Mouse (Mus musculus): ENCODE data around the gene Prokr2. TPM values are rescaled to one million over a fixed set of nuclear protein-coding genes. Genes with fewer than 3 reads are reported as not detected.

Prokr2 gene
- not detected for total RNA-seq (2018; cell fraction: chromatin; rRNA removed)
- total RNA-seq (2018; cell fraction: cytosol; rRNA removed): not detected
- not detected for total RNA-seq (2018; cell fraction: nucleus; rRNA removed)
- polyA plus RNA-seq (2018): not detected in 3 replicates

- Histone ChIP-seq H3K36me3 (ENCODE audit: inconsistent target) (no peaks in the 10 kb centered on the region), H3K4me3 (ENCODE audit: inconsistent target) (no peak within 1 kb of the TSS), H3K27ac (no peak within 1 kb of the TSS), H3K79me2 (ENCODE audit: inconsistent target) (no peaks in the 10 kb centered on the region)
- 2% methylated on average over 28 of the region's 29 CpGs for WGBS (ENCODE audit: missing documents)
These were observed at the start of gene Prokr2 for GRCm38 (mm10) chr2:132385194-132385838. Prokr2 (minus strand) TSS chr2:132385447.

DNA sequence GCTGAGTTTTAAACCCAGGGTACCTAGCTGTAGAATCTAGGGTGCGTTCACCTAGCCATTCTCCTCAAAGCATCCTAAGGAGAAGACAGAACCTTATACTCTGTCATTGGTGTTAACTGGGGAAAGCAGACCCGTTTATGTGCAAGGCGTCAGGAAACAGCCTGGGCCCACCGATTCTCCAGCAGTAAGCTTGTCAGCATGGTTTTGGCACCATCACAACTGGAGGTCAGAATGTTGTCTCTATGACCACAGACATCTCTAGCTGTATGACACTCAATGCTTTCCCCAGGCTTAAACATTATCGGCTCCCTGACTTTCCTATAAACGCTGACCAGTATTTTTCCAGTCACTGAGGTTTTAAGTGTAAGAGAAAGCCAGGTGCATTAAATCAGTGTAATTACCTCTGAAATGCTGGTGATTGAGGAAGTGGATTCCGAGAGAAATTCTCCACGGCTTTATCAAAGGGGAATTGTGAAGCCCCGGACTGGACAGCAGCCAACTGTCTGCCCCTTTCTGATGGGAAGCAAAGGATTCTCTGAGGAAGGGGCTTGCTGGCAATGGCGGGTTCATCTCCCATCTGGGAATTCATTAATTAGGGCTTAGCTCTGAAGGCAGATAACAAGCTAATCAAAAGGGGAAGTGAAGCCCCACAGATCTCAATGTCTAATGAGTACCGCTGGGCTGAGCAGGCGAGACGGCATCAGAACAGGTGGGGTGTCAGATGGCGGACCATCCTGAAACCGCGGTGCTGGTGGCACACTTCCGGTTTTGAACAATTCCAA, 42.1 kb upstream of the Prokr2 start:
- Histone ChIP-seq H3K27ac (no peak overlapping the region), H3K4me3 (ENCODE audit: inconsistent target) (no peak overlapping the region), H3K36me3 (ENCODE audit: inconsistent target) (no peaks in the 10 kb centered on the region), H3K79me2 (ENCODE audit: inconsistent target) (no peaks in the 10 kb centered on the region)
- WGBS (ENCODE audit: missing documents): 74% methylated on average over 17 of the region's 17 CpGs

DNA sequence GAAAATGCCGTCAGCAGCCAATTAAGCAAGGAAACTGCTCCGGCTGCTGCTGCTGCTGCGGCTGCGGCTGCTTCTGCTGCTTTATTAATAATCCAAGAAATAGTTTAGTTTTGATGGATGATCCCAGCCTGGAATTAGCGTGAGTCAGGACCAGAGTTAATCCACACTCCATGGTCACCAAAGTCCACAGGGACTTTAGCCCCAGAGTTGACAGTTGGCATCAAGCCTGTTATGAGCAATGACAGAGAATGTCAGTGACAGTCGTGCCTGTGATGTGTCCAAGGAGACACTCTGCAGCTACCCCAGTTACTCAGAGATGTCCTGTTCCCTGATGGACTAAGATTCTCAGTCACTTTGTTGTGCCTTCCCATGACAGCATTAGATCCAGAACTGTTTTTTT, 40.3 kb upstream of the Prokr2 start:
- Histone ChIP-seq H3K79me2 (ENCODE audit: inconsistent target) (no peaks in the 10 kb centered on the region), H3K36me3 (ENCODE audit: inconsistent target) (no peaks in the 10 kb centered on the region), H3K4me3 (ENCODE audit: inconsistent target) (no peak overlapping the region), H3K27ac (no peak overlapping the region)
- 93% methylated on average over 6 of the region's 6 CpGs for WGBS (ENCODE audit: missing documents)

DNA sequence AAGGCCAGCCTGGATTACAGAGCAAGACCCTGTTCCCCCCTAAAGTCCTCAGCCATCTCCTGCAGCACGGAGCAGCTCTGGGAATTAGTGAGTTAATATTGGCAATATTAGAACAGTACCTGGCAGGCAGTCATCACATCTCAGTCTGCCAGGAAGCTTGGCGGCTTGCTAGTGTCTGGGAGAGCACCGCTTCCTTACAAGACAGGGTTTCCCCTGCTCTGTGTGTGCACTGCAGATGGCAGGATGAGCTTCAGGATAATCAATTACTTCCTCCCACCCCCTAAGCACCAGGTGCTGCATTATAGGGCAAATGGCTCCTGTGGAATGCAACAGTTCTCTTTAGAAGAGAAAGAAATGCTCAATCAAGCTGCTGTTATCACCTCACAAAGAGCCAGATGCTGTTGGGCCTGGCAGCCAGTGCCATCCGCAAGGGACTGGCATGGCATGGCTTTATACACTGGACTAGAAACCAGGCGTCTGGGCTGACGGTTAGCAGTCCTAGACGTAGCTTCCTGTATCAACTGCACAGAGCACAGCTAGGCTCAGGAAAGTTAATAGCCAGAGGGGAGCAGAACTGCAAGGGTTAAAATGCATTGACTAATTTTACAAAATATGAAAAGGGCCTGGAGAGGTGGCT, 38.3 kb upstream of the Prokr2 start:
- 89% methylated on average over 6 of the region's 7 CpGs for WGBS (ENCODE audit: missing documents)
- Histone ChIP-seq H3K79me2 (ENCODE audit: inconsistent target) (no peaks in the 10 kb centered on the region), H3K4me3 (ENCODE audit: inconsistent target) (no peak overlapping the region), H3K27ac (no peak overlapping the region), H3K36me3 (ENCODE audit: inconsistent target) (no peaks in the 10 kb centered on the region)

DNA sequence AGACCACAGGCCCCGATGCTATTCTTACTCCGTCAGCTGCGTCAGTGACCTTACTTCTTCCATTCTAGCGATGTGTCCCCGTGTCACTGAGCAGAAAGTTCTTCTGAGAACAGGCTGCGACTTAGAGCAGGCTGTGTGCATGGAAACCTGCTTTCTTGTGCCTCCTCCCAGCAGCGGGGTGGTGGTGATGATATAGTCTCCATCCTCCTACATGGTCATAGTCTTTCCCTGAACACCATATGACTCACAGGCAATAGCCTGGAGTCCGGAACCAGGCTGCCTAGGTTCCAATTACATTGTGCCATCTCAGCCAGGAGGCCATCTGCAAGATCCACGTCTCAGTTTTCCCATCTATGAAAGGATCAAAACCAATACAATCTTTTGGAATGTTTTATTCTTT, 37.6 kb upstream of the Prokr2 start:
- no peaks in the 10 kb centered on the region for H3K79me2 ChIP-seq (ENCODE audit: inconsistent target)
- WGBS (ENCODE audit: missing documents): 88% methylated on average over 9 of the region's 9 CpGs
- H3K4me3 ChIP-seq (ENCODE audit: inconsistent target): no peak overlapping the region
- H3K27ac ChIP-seq: no peak overlapping the region
- H3K36me3 ChIP-seq (ENCODE audit: inconsistent target): no peaks in the 10 kb centered on the region

GRCm38 (mm10) chr2:132418414-132418813, 33.2 kb upstream of the Prokr2 start:
- H3K79me2 ChIP-seq (ENCODE audit: inconsistent target): no peaks in the 10 kb centered on the region
- H3K27ac ChIP-seq: no peak overlapping the region
- no peaks in the 10 kb centered on the region for H3K36me3 ChIP-seq (ENCODE audit: inconsistent target)
- H3K4me3 ChIP-seq (ENCODE audit: inconsistent target): no peak overlapping the region
- WGBS (ENCODE audit: missing documents): 82% methylated on average over 2 of the region's 2 CpGs

DNA sequence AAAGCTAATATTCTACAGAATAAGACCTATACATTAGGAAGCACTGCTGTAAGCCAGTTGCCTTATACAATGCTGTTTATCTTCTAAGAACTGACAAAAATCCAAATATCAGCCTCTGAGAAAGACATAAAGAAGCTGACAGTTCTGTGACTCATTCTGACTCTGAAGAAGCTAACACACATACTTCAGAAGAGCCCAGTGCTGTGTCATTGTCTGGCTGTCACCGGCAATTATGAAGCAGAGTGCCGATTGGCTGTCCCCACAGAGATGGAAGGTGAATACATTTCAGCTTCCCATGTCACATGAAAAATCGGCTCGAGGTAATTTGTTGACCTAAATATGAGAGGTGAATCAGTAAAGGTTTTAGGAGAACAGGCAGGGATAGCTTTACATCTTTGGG, 24.9 kb upstream of the Prokr2 start:
- no peak overlapping the region for H3K4me3 ChIP-seq (ENCODE audit: inconsistent target)
- no peaks in the 10 kb centered on the region for H3K79me2 ChIP-seq (ENCODE audit: inconsistent target)
- no peaks in the 10 kb centered on the region for H3K36me3 ChIP-seq (ENCODE audit: inconsistent target)
- 88% methylated on average over 4 of the region's 4 CpGs for WGBS (ENCODE audit: missing documents)
- H3K27ac ChIP-seq: no peak overlapping the region

- Histone ChIP-seq H3K27ac (no peak overlapping the region), H3K79me2 (ENCODE audit: inconsistent target) (no peaks in the 10 kb centered on the region), H3K4me3 (ENCODE audit: inconsistent target) (no peak overlapping the region), H3K36me3 (ENCODE audit: inconsistent target) (no peaks in the 10 kb centered on the region)
- WGBS (ENCODE audit: missing documents): 90% methylated on average over 8 of the region's 8 CpGs
These were observed 12.9 kb upstream of the Prokr2 start for GRCm38 (mm10) chr2:132398136-132398535.

- Histone ChIP-seq H3K79me2 (ENCODE audit: inconsistent target) (no peaks in the 10 kb centered on the region), H3K36me3 (ENCODE audit: inconsistent target) (no peaks in the 10 kb centered on the region), H3K27ac (no peak overlapping the region), H3K4me3 (ENCODE audit: inconsistent target) (no peak overlapping the region)
- WGBS (ENCODE audit: missing documents): 67% methylated on average over 1 of the region's 1 CpGs
These were observed 10.5 kb upstream of the Prokr2 start for GRCm38 (mm10) chr2:132395753-132396152.

DNA sequence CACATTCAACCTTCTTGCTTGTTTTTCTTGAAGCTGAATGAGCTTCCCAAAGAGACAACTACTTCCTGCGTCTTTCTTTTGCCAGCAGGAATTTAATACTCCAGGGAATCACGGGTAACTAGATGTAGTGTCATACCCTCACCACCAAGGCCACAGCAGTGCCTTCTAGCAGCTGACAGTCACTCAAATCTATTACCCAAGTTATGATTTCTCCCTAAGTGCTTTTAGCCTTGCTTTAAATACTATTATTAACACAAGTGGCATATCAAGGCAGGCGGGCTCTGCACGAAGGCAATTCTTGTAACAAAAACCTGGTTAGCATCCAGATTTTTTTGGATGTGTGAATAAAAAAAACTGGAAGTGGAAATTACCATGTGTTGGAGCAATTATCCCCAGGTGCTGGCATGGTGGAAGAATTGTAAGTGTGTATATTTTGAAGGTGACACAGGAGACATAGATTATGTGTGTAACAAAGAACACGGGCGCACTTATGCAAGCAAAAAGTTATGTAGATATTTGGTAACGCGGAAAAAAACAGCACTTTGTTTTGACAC, 5.4 kb upstream of the Prokr2 start:
- 91% methylated on average over 8 of the region's 8 CpGs for WGBS (ENCODE audit: missing documents)
- H3K79me2 ChIP-seq (ENCODE audit: inconsistent target): no peaks in the 10 kb centered on the region
- H3K36me3 ChIP-seq (ENCODE audit: inconsistent target): no peaks in the 10 kb centered on the region
- no peak overlapping the region for H3K27ac ChIP-seq
- H3K4me3 ChIP-seq (ENCODE audit: inconsistent target): no peak overlapping the region

- H3K36me3 ChIP-seq (ENCODE audit: inconsistent target): no peaks in the 10 kb centered on the region
- H3K4me3 ChIP-seq (ENCODE audit: inconsistent target): no peak overlapping the region
- no peak overlapping the region for H3K27ac ChIP-seq
- 45% methylated on average over 7 of the region's 7 CpGs for WGBS (ENCODE audit: missing documents)
- H3K79me2 ChIP-seq (ENCODE audit: inconsistent target): no peaks in the 10 kb centered on the region
These were observed 4.3 kb upstream of the Prokr2 start for GRCm38 (mm10) chr2:132389562-132389961.

- 3% methylated on average over 31 of the region's 31 CpGs for WGBS (ENCODE audit: missing documents)
- no peak overlapping the region for H3K27ac ChIP-seq
- no peak overlapping the region for H3K4me3 ChIP-seq (ENCODE audit: inconsistent target)
These were observed 595 bp downstream of the Prokr2 start for GRCm38 (mm10) chr2:132384511-132385193.

DNA sequence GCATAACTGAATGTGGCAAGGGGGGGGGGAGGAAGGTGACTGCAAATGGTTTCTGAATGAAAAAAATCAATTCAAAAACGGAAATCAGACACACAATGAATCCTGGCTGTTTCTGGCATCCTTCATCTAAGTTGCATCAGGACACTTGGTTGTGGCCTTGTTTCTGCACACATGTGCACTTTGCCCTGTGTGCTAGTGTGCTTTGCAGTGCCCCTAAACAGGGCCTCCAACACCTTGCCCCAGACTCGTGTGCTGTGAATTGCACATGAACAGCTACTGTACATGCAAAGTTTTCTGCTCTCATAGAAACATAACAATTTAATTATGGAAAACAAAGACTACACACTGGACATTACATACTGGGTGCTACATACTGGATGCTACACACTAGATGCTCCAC, 2.9 kb downstream of the Prokr2 start:
- 61% methylated on average over 2 of the region's 2 CpGs for WGBS (ENCODE audit: missing documents)
- no peaks in the 10 kb centered on the region for H3K79me2 ChIP-seq (ENCODE audit: inconsistent target)
- no peaks in the 10 kb centered on the region for H3K36me3 ChIP-seq (ENCODE audit: inconsistent target)
- no peak overlapping the region for H3K27ac ChIP-seq
- no peak overlapping the region for H3K4me3 ChIP-seq (ENCODE audit: inconsistent target)

More at GRCm38 (mm10) chr2:132384511-132385193, 595 bp downstream of the Prokr2 start:
- Histone ChIP-seq H3K36me3 (ENCODE audit: inconsistent target) (no peaks in the 10 kb centered on the region), H3K79me2 (ENCODE audit: inconsistent target) (no peaks in the 10 kb centered on the region)

- Histone ChIP-seq H3K4me3 (ENCODE audit: inconsistent target) (no peak overlapping the region), H3K36me3 (ENCODE audit: inconsistent target) (no peaks in the 10 kb centered on the region), H3K79me2 (ENCODE audit: inconsistent target) (no peaks in the 10 kb centered on the region), H3K27ac (no peak overlapping the region)
- 11% methylated on average over 4 of the region's 4 CpGs for WGBS (ENCODE audit: missing documents)
These were observed 5.6 kb downstream of the Prokr2 start for GRCm38 (mm10) chr2:132379690-132380089.
